Mouse (Mus musculus) left cerebral cortex, postnatal 25 days (tissue): ENCODE results near the gene Naa15. TPM values are rescaled to one million over a fixed set of nuclear protein-coding genes. Genes with fewer than 3 reads are reported as not detected.

ENCODE experiments used
- DNase-seq, 2 experiments: peaks; one replicate each; pipeline ENCODE4 v3.0.0; 2022; ENCODE audit warnings: low spot score in 2 of 2, mixed read lengths in 1 of 2
- intact Hi-C: fragments of 180-260 bp; cut with DNase I; formaldehyde crosslinking; loops from one replicate; pipeline ENCODE4 v1.15.1; 2025
- total RNA-seq, 2 experiments: library from RNA; stranded (reverse); gene quantifications; 2 replicates each; pipeline ENCODE4 v1.2.3; 2021

The Naa15 gene
- total RNA-seq, 2 experiments from 2014 or later = 46.8 to 51.3 TPM

- no peak for DNase-seq
- intact Hi-C loops = no loop called here
These were observed 80.7 kb downstream of the Naa15 start for GRCm38 (mm10) chr3:51495646-51496045.

GRCm38 (mm10) chr3:51497978-51498377 is 83.0 kb downstream of the Naa15 start:
- DNase-seq = no peak
- intact Hi-C loops = no loop called here

DNA sequence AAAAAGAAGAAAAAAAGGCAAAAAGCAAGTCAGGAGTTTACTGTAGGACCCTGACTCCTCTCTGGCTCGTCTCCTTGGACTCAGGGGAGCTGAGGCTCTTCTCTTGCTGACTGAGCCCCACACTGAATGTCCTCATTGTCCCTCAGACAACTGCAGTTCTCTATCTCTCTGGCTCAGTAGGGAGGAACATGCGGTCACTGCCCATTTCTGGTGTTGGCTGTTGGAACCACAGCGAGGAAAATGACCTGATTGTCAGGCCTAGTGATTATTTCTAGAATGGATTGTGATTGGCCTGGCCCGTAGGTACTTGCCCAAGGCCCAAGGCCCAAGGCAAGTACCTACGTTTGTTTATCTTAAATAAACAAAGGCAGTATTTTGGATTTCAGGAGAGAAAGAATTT is 83.7 kb downstream of the Naa15 start:
- intact Hi-C loops = no loop called here

GRCm38 (mm10) chr3:51499876-51500275 is 84.9 kb downstream of the Naa15 start:
- no peak for DNase-seq
- intact Hi-C loops = no loop called here

More for the DNA sequence above, 83.7 kb downstream of the Naa15 start:
- DNase-seq = no peak

GRCm38 (mm10) chr3:51504385-51504952 is 89.5 kb downstream of the Naa15 start:
- intact Hi-C loops = no loop called here
- no peak for DNase-seq

GRCm38 (mm10) chr3:51505465-51505864 is 90.5 kb downstream of the Naa15 start:
- no peak for DNase-seq
- intact Hi-C loops = no loop called here

DNA sequence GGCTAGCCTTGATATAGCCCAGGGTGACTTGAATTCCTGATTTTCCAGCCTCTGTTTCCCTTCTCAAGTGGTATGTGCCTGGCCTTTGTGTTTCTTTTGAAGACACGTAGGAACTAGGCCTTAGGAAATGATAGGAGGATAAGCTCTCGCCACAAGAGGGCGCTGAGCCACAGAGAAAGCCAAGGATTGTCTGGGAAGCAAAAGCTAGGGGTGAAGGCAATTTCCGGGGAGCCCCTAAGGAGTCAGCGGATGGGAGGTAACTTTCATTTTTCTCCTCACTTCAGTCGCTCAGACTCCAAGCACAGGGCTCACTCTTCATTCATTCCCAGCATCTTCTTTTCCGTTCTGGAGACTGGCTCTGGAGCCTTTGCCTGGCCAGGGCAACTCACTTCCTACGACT is 96.0 kb downstream of the Naa15 start:
- DNase-seq = peak; percentile 72 to 80
- intact Hi-C loops = loop anchor here (5.0 kb wide), 2 partner anchors 51 to 136 kb away; partner anchors contain the start of gene Setd7

DNA sequence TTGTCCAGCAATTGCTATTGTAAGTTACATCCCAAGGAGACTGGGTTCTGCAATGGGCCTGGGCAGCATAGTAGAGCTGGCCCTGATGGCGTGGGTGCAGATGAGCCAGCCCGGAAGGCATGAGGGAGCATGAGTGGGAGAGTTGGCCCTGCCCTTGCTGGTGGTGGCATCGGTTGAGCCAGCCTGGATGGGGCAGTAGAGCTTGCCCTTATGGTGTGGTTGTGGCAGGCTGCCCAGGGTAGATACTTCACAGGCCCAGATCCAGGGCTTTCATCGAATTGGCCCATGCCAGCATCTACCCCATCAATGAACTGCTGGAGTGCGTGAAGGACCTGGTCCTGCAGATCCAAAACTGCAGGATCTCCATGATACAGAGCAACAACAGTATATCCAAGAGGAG is 97.0 kb downstream of the Naa15 start:
- no peak for DNase-seq
- intact Hi-C loops = loop anchor here (5.0 kb wide), 2 partner anchors 50 to 135 kb away; partner anchors contain the start of gene Setd7

DNA sequence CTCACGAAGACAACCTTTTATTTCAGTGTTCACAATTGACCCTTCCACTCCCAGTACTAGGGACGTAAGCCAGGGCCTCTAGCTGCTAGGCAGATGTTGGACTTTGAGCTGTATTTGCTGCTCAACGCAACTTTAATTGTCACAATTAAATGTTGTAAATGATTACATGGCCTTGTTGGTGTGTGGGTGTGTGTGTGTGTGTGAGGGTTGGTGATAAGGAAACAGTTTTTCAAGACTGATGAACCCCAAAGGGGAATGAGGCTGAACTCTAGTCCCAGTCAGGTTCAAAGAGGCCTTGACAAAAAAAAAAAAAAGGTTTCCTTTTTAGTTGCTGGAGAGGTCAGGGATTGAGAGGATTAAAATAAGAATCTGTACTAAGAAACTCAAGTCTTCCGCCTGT is 102.5 kb downstream of the Naa15 start:
- intact Hi-C loops = no loop called here
- no peak for DNase-seq

- intact Hi-C loops = no loop called here
- DNase-seq = no peak
These were observed 103.2 kb downstream of the Naa15 start for GRCm38 (mm10) chr3:51517878-51518762.

GRCm38 (mm10) chr3:51518763-51519121 is 103.8 kb downstream of the Naa15 start:
- DNase-seq = no peak
- intact Hi-C loops = no loop called here

DNA sequence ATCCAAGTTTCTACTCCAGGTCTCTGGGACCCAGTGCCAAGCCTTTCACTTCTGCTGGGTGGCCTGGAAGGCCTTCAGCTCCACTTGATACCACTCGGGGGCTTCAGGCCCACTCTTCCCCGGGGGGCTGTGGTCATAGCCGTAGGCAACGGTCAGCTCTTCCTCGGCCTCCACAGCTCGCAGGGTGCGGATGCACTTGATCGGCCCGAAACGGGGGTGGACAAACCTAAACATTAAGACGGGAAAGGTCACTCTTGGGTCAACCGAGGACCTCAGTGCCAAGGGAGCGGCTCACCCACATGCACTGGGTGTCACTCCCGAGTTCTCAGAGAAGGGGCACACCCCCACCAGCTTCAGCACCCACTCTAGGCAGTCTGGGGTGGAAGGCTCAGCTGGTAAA is 106.3 kb downstream of the Naa15 start:
- DNase-seq = no peak
- intact Hi-C loops = no loop called here

DNA sequence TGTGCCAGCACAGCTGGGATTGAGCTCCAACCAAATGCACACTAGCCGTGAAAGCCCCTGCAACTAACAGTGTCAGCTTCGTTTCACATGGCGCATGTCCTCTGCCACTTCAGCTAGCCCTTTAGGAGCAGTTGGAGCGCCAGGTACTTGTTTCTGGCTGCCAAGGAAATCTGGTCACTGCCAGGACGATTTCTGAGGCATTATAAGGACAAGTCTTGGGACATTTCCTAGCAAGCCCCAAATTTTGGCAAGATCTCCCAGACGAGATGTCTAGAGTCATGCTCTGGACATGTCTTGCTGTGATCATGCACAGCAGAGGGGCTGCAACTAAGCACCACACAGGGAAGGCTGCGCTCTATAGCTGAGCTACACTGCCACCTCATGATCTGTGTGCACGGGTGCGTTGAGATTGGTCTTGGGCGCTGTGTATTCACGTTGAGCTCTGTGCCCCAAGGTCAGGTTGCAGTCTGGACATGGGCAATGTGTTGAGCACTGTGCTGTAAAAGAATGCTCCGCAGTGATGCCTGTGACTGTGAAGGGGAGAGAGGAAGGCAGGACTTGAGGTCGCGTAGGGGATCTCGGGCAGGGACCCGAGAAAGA is 110.3 kb downstream of the Naa15 start:
- intact Hi-C loops = no loop called here
- no peak for DNase-seq

Other genes starting within 250 kb of the Naa15 start
- 10 to 100 TPM; 52.3 to 57.2 TPM for gene Noct, start 190.7 kb upstream of the Naa15 start, total RNA-seq
- gene Elf2, start 74.5 kb upstream of the Naa15 start, total RNA-seq = 10 to 100 TPM; 35.6 to 36.4 TPM
- gene Mgarp, start 18.4 kb upstream of the Naa15 start, total RNA-seq = not detected
- gene Ndufc1, start 6.2 kb upstream of the Naa15 start, total RNA-seq = 100 to 1,000 TPM; 362 to 365 TPM
- gene Rab33b, start 68.8 kb downstream of the Naa15 start, total RNA-seq = 10 to 100 TPM; 20.4 to 22.5 TPM
- gene Setd7, start 145.7 kb downstream of the Naa15 start, total RNA-seq = 100 to 1,000 TPM; 135 to 139 TPM
- gene Mgst2, start 245.2 kb downstream of the Naa15 start, total RNA-seq = not detected